Mouse (Mus musculus): Measurements from ENCODE around the gene Rpl10.

GRCm38 (mm10) chrX:74299721-74300120 is 29.1 kb downstream of the Rpl10 start:
- TF ChIP-seq CTCF (IDR thresholded peaks at IDR 0.05; ENCODE audit: borderline replicate concordance, control insufficient read depth, extremely low read depth, insufficient read depth, low read length, poor library complexity) (no peak), POLR2A (IDR thresholded peaks at IDR 0.05; ENCODE audit: control insufficient read depth, extremely low read depth, insufficient read depth, low read length, poor library complexity) (no peak)
